Mouse (Mus musculus) T-helper 1 cell (primary cell): ENCODE results near the gene Asprv1.

ENCODE experiments used
- in situ Hi-C: fragments of 300-600 bp; cut with MboI, MseI; formaldehyde crosslinking; loops from one replicate; pipeline ENCODE4 v1.15.1; 2025; ENCODE audit warnings: high pct_unique_total_duplicates

Gene Asprv1

GRCm38 (mm10) chr6:86615301-86615700 lies 12.7 kb upstream of the Asprv1 start:
- in situ Hi-C loops: no loop called here

- in situ Hi-C loops: no loop called here
Observed at GRCm38 (mm10) chr6:86623201-86623600, 4.8 kb upstream of the Asprv1 start.

GRCm38 (mm10) chr6:86624074-86625030 lies 3.6 kb upstream of the Asprv1 start:
- in situ Hi-C loops: no loop called here

GRCm38 (mm10) chr6:86630141-86630540 lies 2.2 kb downstream of the Asprv1 start:
- in situ Hi-C loops: no loop called here

- in situ Hi-C loops: no loop called here
Observed at GRCm38 (mm10) chr6:86636495-86636894, 8.5 kb downstream of the Asprv1 start.

- in situ Hi-C loops: no loop called here
Observed at GRCm38 (mm10) chr6:86637171-86637835, 9.3 kb downstream of the Asprv1 start.

GRCm38 (mm10) chr6:86637860-86638259 lies 9.9 kb downstream of the Asprv1 start:
- in situ Hi-C loops: no loop called here

- in situ Hi-C loops: no loop called here
Observed at GRCm38 (mm10) chr6:86638434-86638833, 10.5 kb downstream of the Asprv1 start.

GRCm38 (mm10) chr6:86639180-86640160 lies 11.5 kb downstream of the Asprv1 start:
- in situ Hi-C loops: loop anchor here (10.0 kb wide), 1 partner anchor 1975 kb away; no protein-coding TSS in a partner anchor

- in situ Hi-C loops: loop anchor here (10.0 kb wide), 1 partner anchor 1975 kb away; no protein-coding TSS in a partner anchor
Observed at GRCm38 (mm10) chr6:86640161-86640560, 12.2 kb downstream of the Asprv1 start.

GRCm38 (mm10) chr6:86640776-86641175 lies 12.8 kb downstream of the Asprv1 start:
- in situ Hi-C loops: loop anchor here (10.0 kb wide), 1 partner anchor 1974 kb away; no protein-coding TSS in a partner anchor

- in situ Hi-C loops: loop anchor here (10.0 kb wide), 1 partner anchor 1973 kb away; no protein-coding TSS in a partner anchor
Observed at GRCm38 (mm10) chr6:86641716-86642115, 13.8 kb downstream of the Asprv1 start.

- in situ Hi-C loops: loop anchor here (10.0 kb wide), 1 partner anchor 1970 kb away; no protein-coding TSS in a partner anchor
Observed at GRCm38 (mm10) chr6:86644775-86645400, 16.9 kb downstream of the Asprv1 start.

GRCm38 (mm10) chr6:86645551-86645950 lies 17.6 kb downstream of the Asprv1 start:
- in situ Hi-C loops: loop anchor here (10.0 kb wide), 1 partner anchor 1969 kb away; no protein-coding TSS in a partner anchor

GRCm38 (mm10) chr6:86646143-86646542 lies 18.2 kb downstream of the Asprv1 start:
- in situ Hi-C loops: loop anchor here (10.0 kb wide), 1 partner anchor 1969 kb away; no protein-coding TSS in a partner anchor

GRCm38 (mm10) chr6:86653026-86653425 lies 25.1 kb downstream of the Asprv1 start:
- in situ Hi-C loops: no loop called here

GRCm38 (mm10) chr6:86654270-86654916 lies 26.4 kb downstream of the Asprv1 start:
- in situ Hi-C loops: no loop called here

- in situ Hi-C loops: no loop called here
Observed at GRCm38 (mm10) chr6:86658501-86658900, 30.5 kb downstream of the Asprv1 start.

GRCm38 (mm10) chr6:86660161-86660877 lies 32.4 kb downstream of the Asprv1 start:
- in situ Hi-C loops: loop anchor here (5.0 kb wide), 1 partner anchor 108 kb away; no protein-coding TSS in a partner anchor
